Mouse (Mus musculus) adipose tissue, adult 10 weeks (tissue): ENCODE measurements around the gene Aaed1. TPM values are rescaled to one million over a fixed set of nuclear protein-coding genes. Genes with fewer than 3 reads are reported as not detected.

Experiments
- polyA plus RNA-seq: library from polyadenylated mRNA; stranded (reverse); fragments of 350-450 nt; fragmentation: Illumina TruSeq; extraction: RNeasy Lipid Tissue Mini Kit (QIAGEN cat#74804); gene quantifications from one replicate; pipeline ENCODE4 v1.2.3, GENCODE M21; 2014; ENCODE audit warnings: low read depth, low replicate concordance

Aaed1 gene
- polyA plus RNA-seq, result 30.1 TPM

GRCm38 (mm10) chr13:64312024-64312915 is at the start of gene Aaed1:
TSS of gene Aaed1 (minus strand) at chr13:64312710.

DNA sequence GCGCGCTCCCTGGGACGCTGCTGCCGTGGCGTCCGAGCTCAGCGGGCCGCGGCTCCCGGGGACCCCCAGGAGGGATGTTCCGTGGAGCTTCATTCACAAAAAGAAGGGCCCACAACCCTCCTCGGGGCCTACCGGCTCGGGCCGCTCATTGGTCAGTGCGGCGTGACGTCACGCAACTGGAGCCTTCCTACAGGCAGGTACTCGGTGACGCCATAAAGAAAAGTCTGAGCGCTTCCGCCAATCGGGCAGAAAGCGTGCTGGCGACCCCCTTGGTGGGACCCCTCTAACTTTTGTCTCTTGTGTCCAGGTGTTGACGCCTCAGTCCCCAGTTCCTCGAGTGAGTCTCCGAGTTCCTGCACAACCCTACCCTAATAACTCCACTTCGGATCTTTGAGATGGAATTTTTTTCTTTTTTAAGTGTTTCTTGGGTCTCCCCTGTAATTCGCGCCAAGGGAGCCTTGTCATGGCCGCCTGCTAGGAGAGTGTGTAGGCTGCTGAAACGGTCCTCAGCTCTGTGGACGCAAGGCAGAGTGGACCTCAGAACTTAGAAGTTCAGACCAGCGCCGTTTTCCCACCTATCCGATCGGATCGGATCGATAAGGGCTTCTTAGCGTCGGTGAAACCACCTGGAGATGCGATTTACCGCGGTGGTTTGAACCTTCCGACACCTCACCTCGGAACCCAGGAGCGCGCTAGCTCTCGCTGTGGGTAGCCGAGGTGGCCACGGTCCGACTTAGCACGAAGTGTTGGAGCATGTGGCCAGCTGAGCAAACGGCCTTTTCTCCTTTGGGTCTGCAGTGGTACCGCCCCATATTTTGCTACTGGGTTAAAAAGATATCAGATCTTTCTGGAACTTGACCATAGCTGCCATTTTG is 37.4 kb downstream of the Aaed1 start, which contains the start of gene Cdc14b:
Gene Cdc14b, minus strand, starts transcription at position 412 of the 875 bp plus-strand sequence.

Other genes starting within 250 kb of the Aaed1 start
- gene Hsd17b3, start 223.5 kb downstream of the Aaed1 start, polyA plus RNA-seq, result 3.1 TPM
- gene Slc35d2, start 183.3 kb downstream of the Aaed1 start, polyA plus RNA-seq, result 4.1 TPM
- 17.7 TPM for gene Zfp367, start 159.5 kb downstream of the Aaed1 start, polyA plus RNA-seq
- 26.9 TPM for gene Habp4, start 150.9 kb downstream of the Aaed1 start, polyA plus RNA-seq
- gene Cdc14b, start 37.4 kb downstream of the Aaed1 start, polyA plus RNA-seq, result 9.7 TPM
- 571 TPM for gene Ctsl, start 58.2 kb upstream of the Aaed1 start, polyA plus RNA-seq
- gene Cdk20, start 119.6 kb upstream of the Aaed1 start, polyA plus RNA-seq, result 7.2 TPM
- gene Fam240b, start 185.1 kb upstream of the Aaed1 start, polyA plus RNA-seq, result not detected